Mouse (Mus musculus) v-Abl transformed pro-B cells (cell line): Measurements from ENCODE around the gene Ino80.

ENCODE experiments used
- in situ Hi-C, 2 experiments: fragments of 400-800 bp; cut with MboI; formaldehyde crosslinking; loops; one replicate each; pipeline ENCODE4 v1.15.1; 2025; ENCODE audit not compliant: unreplicated experiment in 2 of 2

Gene Ino80

DNA sequence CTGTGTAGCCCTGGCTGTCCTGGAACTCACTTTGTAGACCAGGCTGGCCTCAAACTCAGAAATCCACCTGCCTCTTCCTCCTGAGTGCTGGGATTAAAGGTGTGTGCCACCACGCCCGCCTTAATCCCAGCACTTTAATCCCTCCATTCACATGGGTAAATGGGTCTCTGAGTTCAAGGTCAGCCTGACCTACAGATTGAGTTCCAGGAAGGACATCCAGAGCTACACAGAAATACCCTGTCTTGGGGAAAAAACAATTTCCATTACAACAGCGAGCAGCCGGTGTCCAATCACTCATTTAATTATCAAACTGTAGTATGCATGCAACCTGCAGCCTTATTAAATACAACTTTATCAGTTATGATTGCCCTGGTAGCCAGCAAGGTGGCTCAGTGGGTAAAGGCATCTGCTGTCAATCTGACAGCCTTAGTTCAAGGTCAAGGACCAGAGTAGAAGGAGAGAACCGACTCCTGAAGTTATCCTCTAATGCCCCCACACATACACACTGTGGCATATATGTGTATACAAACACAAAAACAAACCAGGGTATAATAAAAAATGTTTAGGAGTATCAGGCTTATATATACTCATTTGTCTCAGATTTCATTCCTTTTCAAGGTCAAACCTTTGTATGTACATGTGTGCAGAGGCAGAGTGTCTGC lies 14.2 kb downstream of the Ino80 start:
- in situ Hi-C loops: no loop called here

DNA sequence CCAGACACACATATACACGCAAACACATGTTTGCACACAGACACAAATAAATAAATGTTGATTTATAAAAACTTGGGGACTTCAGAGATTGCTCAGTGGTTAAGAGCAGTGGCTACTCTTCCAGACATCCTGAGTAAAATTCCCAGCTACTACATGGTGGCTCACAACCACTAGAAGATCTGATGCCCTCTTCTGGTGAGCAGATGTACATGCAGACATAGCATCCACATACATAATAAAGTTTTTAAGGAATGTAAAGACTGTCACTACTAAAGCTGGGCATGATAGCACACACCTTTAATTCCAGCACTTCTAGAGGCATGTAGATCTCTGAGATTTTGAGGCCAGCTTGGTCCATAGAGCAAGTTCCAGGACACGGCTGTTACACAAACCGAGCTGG lies 16.5 kb downstream of the Ino80 start:
- in situ Hi-C loops: no loop called here

DNA sequence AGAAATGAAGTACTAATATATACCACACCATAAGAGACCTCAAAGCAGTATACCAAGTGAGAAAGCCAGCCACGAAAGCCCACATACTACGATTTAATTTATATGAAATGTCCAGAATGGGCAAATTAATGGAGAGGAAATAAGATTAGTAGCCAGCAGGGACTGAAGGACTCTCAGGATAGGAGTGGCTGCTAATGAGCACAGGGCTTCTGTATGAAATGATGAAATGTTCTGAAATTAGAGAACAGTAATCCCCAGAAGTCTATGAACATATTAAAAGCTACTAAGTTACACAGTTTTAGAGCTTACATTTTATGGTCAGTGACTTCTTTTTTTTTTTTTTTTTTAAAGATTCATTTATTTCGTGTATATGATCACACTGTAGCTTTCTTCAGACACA lies 22.9 kb downstream of the Ino80 start:
- in situ Hi-C loops: loop anchor here in 1 of 2 experiments (10.0 kb wide), 1 partner anchor 130 kb away; no protein-coding TSS in a partner anchor

GRCm38 (mm10) chr2:119436988-119437387 lies 40.5 kb downstream of the Ino80 start:
- in situ Hi-C loops: loop anchor here in 1 of 2 experiments (5.0 to 25.0 kb wide), 2 partner anchors 185 to 400 kb away; partner anchors contain the start of genes Ccdc32, Knl1 and Rpusd2

- in situ Hi-C loops: loop anchor here in 1 of 2 experiments (5.0 to 25.0 kb wide), 2 partner anchors 184 to 399 kb away; partner anchors contain the start of genes Ccdc32, Knl1 and Rpusd2
Observed at GRCm38 (mm10) chr2:119436467-119436866, 41.0 kb downstream of the Ino80 start.

DNA sequence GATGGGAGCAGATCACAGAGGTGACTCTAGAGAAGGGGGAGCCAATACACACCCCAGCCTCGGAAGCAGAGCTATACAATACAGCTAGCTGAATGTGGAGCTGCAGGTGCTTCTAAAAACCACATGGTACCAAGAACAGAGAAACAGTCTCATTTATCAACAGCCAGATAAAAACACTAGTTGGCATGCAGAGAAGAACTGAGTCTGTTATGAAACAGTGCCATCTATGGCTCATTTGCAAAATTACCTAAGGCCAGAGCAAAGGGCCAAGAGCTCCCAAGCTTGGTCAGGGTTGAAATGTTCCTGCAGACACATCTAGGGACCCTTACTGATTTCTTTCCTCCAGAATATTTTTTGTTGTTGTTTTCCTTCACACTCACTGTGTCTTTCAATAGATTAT lies 63.7 kb downstream of the Ino80 start:
- in situ Hi-C loops: loop anchor here in 1 of 2 experiments (5.0 kb wide), 1 partner anchor 77 kb away; no protein-coding TSS in a partner anchor

- in situ Hi-C loops: loop anchor here in 1 of 2 experiments (5.0 kb wide), 1 partner anchor 74 kb away; no protein-coding TSS in a partner anchor
Observed at GRCm38 (mm10) chr2:119411674-119412073, 65.8 kb downstream of the Ino80 start.

GRCm38 (mm10) chr2:119411016-119411415 lies 66.5 kb downstream of the Ino80 start:
- in situ Hi-C loops: loop anchor here in 1 of 2 experiments (5.0 kb wide), 1 partner anchor 74 kb away; no protein-coding TSS in a partner anchor

DNA sequence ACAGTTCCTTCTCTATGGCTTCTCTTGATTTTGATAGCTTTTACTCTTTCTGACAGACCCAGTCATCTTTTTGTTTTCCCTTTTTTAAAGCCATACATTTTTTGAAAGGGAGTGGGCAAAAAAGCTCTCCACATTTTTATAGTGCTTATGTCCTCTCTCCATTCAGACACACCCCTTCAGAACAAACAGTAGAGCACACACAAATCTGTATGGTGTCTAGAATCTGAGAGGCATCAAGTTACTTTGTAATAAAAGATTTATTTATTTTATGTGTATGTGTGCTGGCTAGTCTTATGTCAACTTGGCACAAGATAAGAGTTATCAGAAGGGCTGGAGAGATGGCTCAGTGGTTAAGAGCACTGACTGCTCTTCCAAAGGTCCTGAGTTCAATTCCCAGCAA lies 68.8 kb downstream of the Ino80 start:
- in situ Hi-C loops: no loop called here

- in situ Hi-C loops: no loop called here
Observed at GRCm38 (mm10) chr2:119408278-119408677, 69.2 kb downstream of the Ino80 start.

DNA sequence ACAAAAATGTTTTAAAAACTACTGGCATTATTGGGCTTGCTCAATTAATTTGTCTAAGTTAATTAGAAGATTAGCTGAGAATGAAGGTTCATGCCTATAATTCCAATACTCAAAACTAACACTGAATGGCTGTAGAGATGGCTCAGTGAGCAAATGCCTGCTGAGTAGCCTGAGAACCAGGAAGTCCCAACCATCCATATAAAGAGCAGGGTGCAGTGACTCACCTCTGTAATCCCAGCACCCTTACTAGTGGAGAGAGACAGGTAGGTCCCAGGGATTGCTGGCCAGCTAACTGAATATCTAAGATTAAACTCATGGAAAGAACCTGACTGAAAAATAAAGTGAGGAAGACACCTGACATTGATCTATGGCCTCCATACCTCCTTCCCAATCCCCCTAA lies 78.2 kb downstream of the Ino80 start:
- in situ Hi-C loops: no loop called here

DNA sequence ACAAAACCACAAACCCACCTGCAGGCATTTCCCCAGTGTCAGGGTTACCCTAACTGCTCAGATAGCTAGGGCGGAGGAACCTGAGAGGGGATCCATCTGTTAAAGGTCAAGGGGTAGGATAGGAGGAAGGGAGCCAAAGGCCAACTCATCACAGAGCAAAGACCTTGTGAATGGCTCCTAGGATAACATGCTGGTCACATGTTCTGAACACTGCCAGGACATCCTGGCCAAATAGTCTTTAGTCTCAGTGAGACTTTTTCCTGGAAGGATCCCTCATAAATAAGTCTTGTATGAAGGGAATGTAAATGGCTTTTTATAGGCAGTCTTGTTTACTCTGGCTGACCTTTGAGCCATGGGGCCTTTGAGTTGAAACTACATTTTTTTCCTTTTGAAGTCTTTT lies 78.8 kb downstream of the Ino80 start:
- in situ Hi-C loops: no loop called here

GRCm38 (mm10) chr2:119398252-119398651 lies 79.2 kb downstream of the Ino80 start:
- in situ Hi-C loops: no loop called here

- in situ Hi-C loops: no loop called here
Observed at GRCm38 (mm10) chr2:119389992-119390391, 87.5 kb downstream of the Ino80 start.

DNA sequence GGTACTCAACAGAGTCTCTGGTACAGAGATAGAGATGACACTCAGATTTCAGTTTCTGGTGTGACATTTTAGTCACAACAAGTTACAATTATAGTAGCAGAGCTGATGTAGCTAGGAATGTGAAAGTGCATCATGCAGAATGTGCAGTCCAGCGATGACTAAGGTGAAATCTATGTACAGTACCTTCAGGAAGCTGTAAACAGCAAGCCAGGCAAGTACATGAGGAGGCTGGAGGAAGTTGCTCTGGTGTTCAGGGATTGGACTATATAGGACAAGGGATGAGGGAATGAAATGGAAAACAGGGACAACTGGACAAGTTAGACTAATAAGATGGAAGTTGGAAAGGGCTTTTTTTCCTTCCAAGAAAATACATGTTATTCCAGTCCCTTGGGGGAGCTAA lies 89.2 kb downstream of the Ino80 start:
- in situ Hi-C loops: no loop called here

DNA sequence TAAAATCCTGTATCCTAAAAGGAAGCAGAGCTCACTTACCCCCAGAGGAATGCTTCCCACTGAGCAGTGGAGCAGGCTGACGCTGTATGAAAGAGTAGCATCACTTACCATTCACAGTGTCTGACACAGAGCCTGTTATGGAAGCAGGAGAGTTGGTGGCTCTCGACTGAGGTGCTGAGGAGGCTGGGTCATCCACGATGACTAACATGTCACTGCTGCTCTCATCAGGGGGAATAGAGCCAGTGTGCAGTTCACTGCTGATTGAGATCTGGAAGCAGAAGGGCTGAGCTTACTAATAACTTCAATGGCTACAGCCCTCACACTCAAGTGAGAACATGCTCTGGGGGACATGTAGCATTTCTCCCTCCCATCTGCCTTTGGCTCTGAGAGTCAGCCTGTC lies 98.0 kb downstream of the Ino80 start:
- in situ Hi-C loops: no loop called here

- in situ Hi-C loops: no loop called here
Observed at GRCm38 (mm10) chr2:119377826-119378225, 99.7 kb downstream of the Ino80 start.

DNA sequence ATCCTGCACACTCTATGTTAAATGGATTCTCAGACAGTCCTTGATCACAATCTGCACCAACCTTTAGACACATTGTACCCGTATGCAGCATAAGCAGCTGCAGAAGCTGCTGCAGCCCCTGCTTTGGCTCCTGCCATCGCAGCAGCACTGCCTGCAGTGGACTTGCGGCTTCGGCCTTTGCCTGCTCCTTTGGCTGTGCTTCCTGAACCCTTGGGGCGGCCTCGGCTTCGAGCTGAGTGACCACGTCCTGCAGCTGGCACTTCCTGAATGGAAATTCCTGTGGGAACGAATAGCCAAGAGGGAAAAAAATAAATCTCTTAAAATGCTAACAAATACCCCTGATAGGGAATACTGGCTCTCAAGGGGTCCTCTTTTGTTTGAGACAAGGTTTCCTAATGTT lies 100.2 kb downstream of the Ino80 start:
- in situ Hi-C loops: no loop called here

- in situ Hi-C loops: no loop called here
Observed at GRCm38 (mm10) chr2:119370116-119370515, 107.4 kb downstream of the Ino80 start.

GRCm38 (mm10) chr2:119367346-119367745 lies 110.1 kb downstream of the Ino80 start:
- in situ Hi-C loops: no loop called here

- in situ Hi-C loops: no loop called here
Observed at GRCm38 (mm10) chr2:119364969-119365368, 112.5 kb downstream of the Ino80 start.

- in situ Hi-C loops: no loop called here
Observed at GRCm38 (mm10) chr2:119359721-119360291, 117.7 kb downstream of the Ino80 start.
